Mouse (Mus musculus) gastrocnemius, postnatal 14 days (tissue): ENCODE data around the gene Npm1. TPM values are rescaled to one million over a fixed set of nuclear protein-coding genes. Genes with fewer than 3 reads are reported as not detected.

Source experiments
- DNase-seq: peaks from one replicate; pipeline ENCODE4 v3.0.0; 2021; ENCODE audit warnings: mixed read lengths
- intact Hi-C: fragments of 180-260 bp; cut with DNase I; formaldehyde crosslinking; loops from one replicate; pipeline ENCODE4 v1.15.1; 2025; ENCODE audit warnings: low total_unique reads
- long read RNA-seq, 2 experiments: library from polyadenylated mRNA; stranded (forward); transcript quantifications; one replicate each; pipeline ENCODE4 v2.0.0; 2021
- total RNA-seq, 2 experiments: library from RNA; stranded (reverse); gene quantifications; 2 replicates each; pipeline ENCODE4 v1.2.3; 2021

Gene Npm1
- 100 to 1,000 TPM; 136 to 145 TPM for total RNA-seq
- long read RNA-seq, experiment 1, transcript Npm1-201 (11 exons, 1,633 nt): major isoform, 76 of 87 reads
- long read RNA-seq, experiment 1, partial matches to known transcripts: 6 of 87 reads
- long read RNA-seq, experiment 1, other reads (novel, unspliced or antisense): 1 of 87 reads
- long read RNA-seq, experiment 2, transcript Npm1-201 (11 exons, 1,633 nt): major isoform, 80 of 88 reads
- long read RNA-seq, experiment 2, partial matches to known transcripts: 1 of 88 reads
- long read RNA-seq, experiment 2, other reads (novel, unspliced or antisense): 3 of 88 reads

- intact Hi-C loops: no loop called here
- peak; percentile 99 for DNase-seq
These were observed at the start of gene Npm1 for GRCm38 (mm10) chr11:33162998-33163506. Gene Npm1, minus strand, starts transcription at chr11:33163206.

GRCm38 (mm10) chr11:33207411-33207810, 44.4 kb upstream of the Npm1 start:
- DNase-seq: no peak
- intact Hi-C loops: no loop called here

- intact Hi-C loops: no loop called here
- no peak for DNase-seq
These were observed 42.0 kb upstream of the Npm1 start for GRCm38 (mm10) chr11:33204966-33205365.

- no peak for DNase-seq
- intact Hi-C loops: no loop called here
These were observed 41.3 kb upstream of the Npm1 start for GRCm38 (mm10) chr11:33204329-33204705.

GRCm38 (mm10) chr11:33203383-33204328, 40.6 kb upstream of the Npm1 start, which contains the start of gene Tlx3:
Gene Tlx3, minus strand, starts transcription at chr11:33203589.
- peak; percentile 19 for DNase-seq
- intact Hi-C loops: no loop called here

- intact Hi-C loops: no loop called here
These were observed 40.0 kb upstream of the Npm1 start for GRCm38 (mm10) chr11:33202972-33203371.

GRCm38 (mm10) chr11:33202296-33202695, 39.3 kb upstream of the Npm1 start:
- intact Hi-C loops: no loop called here

More at GRCm38 (mm10) chr11:33202972-33203371, 40.0 kb upstream of the Npm1 start:
- no peak for DNase-seq

GRCm38 (mm10) chr11:33201626-33202010, 38.6 kb upstream of the Npm1 start:
- DNase-seq: no peak
- intact Hi-C loops: no loop called here

More at GRCm38 (mm10) chr11:33202296-33202695, 39.3 kb upstream of the Npm1 start:
- no peak for DNase-seq

GRCm38 (mm10) chr11:33200764-33201625, 38.0 kb upstream of the Npm1 start:
- DNase-seq: peak; percentile 24
- intact Hi-C loops: no loop called here

GRCm38 (mm10) chr11:33199906-33200763, 37.1 kb upstream of the Npm1 start:
- intact Hi-C loops: no loop called here
- DNase-seq: no peak

GRCm38 (mm10) chr11:33199117-33199514, 36.1 kb upstream of the Npm1 start:
- intact Hi-C loops: no loop called here
- no peak for DNase-seq

- no peak for DNase-seq
- intact Hi-C loops: no loop called here
These were observed 35.5 kb upstream of the Npm1 start for GRCm38 (mm10) chr11:33198351-33199116.

GRCm38 (mm10) chr11:33197673-33198072, 34.7 kb upstream of the Npm1 start:
- intact Hi-C loops: no loop called here
- DNase-seq: no peak

- no peak for DNase-seq
- intact Hi-C loops: no loop called here
These were observed 34.1 kb upstream of the Npm1 start for GRCm38 (mm10) chr11:33197133-33197514.

- DNase-seq: no peak
- intact Hi-C loops: no loop called here
These were observed 33.6 kb upstream of the Npm1 start for GRCm38 (mm10) chr11:33196447-33197132.

GRCm38 (mm10) chr11:33195531-33196446, 32.8 kb upstream of the Npm1 start:
- DNase-seq: no peak
- intact Hi-C loops: no loop called here
